Mouse (Mus musculus): ENCODE data around the gene Gm21188.
"Not testable (repeated sequence)": the region's sequence is repeated elsewhere in the genome, so short reads cannot be mapped to it uniquely, and the experiment has no call there.

DNA sequence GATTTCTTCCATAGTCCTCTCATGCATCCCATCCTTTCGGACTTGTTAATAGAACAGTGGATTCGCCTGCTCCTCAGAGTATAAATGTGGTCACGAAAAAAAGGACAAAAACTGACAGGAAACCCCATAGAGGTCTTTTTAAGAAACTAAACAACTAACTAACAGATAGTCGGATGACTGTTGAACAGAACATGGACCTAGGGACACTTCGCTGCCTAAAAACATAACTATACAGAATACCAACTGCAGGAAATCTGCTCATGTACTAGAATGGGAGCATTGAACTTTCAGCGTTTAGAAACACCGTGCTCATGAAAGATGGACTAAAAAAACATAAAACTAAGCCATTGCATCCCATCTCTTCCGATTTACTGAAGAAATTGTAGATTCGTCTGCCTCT lies 27.4 kb downstream of the Gm21188 start:
- not testable (repeated sequence) for TF ChIP-seq POLR2A, CTCF (IDR thresholded peaks at IDR 0.05; ENCODE audit: extremely low read depth, insufficient read depth, low read length)

Data from cortical plate, adult 2 months (tissue).